Mouse (Mus musculus): ENCODE measurements around the gene Gm16181.

The Gm16181 gene

GRCm38 (mm10) chr17:35263523-35263883, 42.9 kb downstream of the Gm16181 start:
- peak; percentile 34 to 74 for DNase-seq (ENCODE audit: inconsistent age in 2 of 2, low spot score in 1 of 2)

GRCm38 (mm10) chr17:35267399-35268086, 46.9 kb downstream of the Gm16181 start:
- DNase-seq (ENCODE audit: inconsistent age in 2 of 2, low spot score in 1 of 2) = no peak

- DNase-seq (ENCODE audit: inconsistent age in 2 of 2, low spot score in 1 of 2) = peak; percentile 46 to 80
Observed at GRCm38 (mm10) chr17:35269653-35270347, 49.2 kb downstream of the Gm16181 start.

- DNase-seq (ENCODE audit: inconsistent age in 2 of 2, low spot score in 1 of 2) = no peak
Observed at GRCm38 (mm10) chr17:35272249-35272648, 51.6 kb downstream of the Gm16181 start.
